Comparison of ENCODE assay signal across 9 mouse cellular contexts in genomic region chr19:21799410-21800373, GRCm38 (mm10). TPM values are rescaled to one million over a fixed set of nuclear protein-coding genes. Genes with fewer than 3 reads are reported as not detected.
DNase-seq lines count a peak whose midpoint lies in the region; ATAC-seq lines count a peak whose summit lies in the region.
"Had no signal": no experiment of that assay in that cellular context is flagged by ENCODE, and none has a peak within 500 bp of the region (broad histone marks: within the 10 kb centered on the region; RNA-seq: fewer than 3 reads in every experiment).

No protein-coding gene starts in this region.

- H3K4me2 ChIP-seq in heart, embryonic 16.5 days (ENCODE audit: low read depth, low read length): no peak overlapping the region
- H3K4me2 ChIP-seq in hindbrain, embryonic 13.5 days: no peak overlapping the region
- peak overlapping the region; percentile 0; the same call in 1 of the 2 replicates for H3K4me2 ChIP-seq in midbrain, embryonic 12.5 days (replicated peaks)

- H3K27ac ChIP-seq in heart, embryonic 16.5 days (ENCODE audit: low read length): peak overlapping the region; percentile 72
- H3K27ac ChIP-seq in hindbrain, embryonic 13.5 days: peak overlapping the region; percentile 73
- H3K27ac ChIP-seq in midbrain, embryonic 12.5 days (replicated peaks): peak overlapping the region; percentile 68
- H3K27ac ChIP-seq: left cerebral cortex, adult 2 months had no signal

- no peak; the same call in 1 of the 2 replicates for ATAC-seq in heart, embryonic 16.5 days (replicated peaks; ENCODE audit: extremely low read depth, insufficient read depth, low FRiP score)
- ATAC-seq in hindbrain, embryonic 13.5 days (ENCODE audit: low FRiP score): no peak
- ATAC-seq in midbrain, embryonic 12.5 days (ENCODE audit: low FRiP score, low read depth): peak; percentile 76

- no peak overlapping the region for H3K4me3 ChIP-seq in heart, embryonic 16.5 days (ENCODE audit: low read length)
- no peak overlapping the region for H3K4me3 ChIP-seq in hindbrain, embryonic 13.5 days
- H3K4me3 ChIP-seq in midbrain, embryonic 12.5 days: no peak overlapping the region
- H3K4me3 ChIP-seq: left cerebral cortex, adult 2 months had no signal

- WGBS in heart, embryonic 16.5 days: 57% methylated on average over 13 of the region's 13 CpGs
- WGBS in hindbrain, embryonic 13.5 days: 69% methylated on average over 13 of the region's 13 CpGs
- 52% methylated on average over 13 of the region's 13 CpGs for WGBS in midbrain, embryonic 12.5 days

- no peaks in the 10 kb centered on the region for H3K9me3 ChIP-seq in heart, embryonic 16.5 days (replicated peaks; ENCODE audit: control insufficient read depth, low read length)
- no peaks in the 10 kb centered on the region for H3K9me3 ChIP-seq in hindbrain, embryonic 13.5 days
- H3K9me3 ChIP-seq in midbrain, embryonic 12.5 days: no peaks in the 10 kb centered on the region

- H3K4me1 ChIP-seq in heart, embryonic 16.5 days (ENCODE audit: control insufficient read depth, insufficient read depth, low read length): peaks cover 14% of the 10 kb centered on the region
- peaks cover 20% of the 10 kb centered on the region for H3K4me1 ChIP-seq in hindbrain, embryonic 13.5 days (replicated peaks)
- peaks cover 21% of the 10 kb centered on the region; the same call in 1 of the 2 replicates for H3K4me1 ChIP-seq in midbrain, embryonic 12.5 days

- no peak for DNase-seq in heart, postnatal 36 days
- DNase-seq in c-Kit-positive CD71-positive TER-119-negative erythroid progenitor cells, embryonic 14.5 days (ENCODE audit: low read depth): peak; percentile 63
- no peak for DNase-seq in cerebellum, postnatal 36 days
- DNase-seq in yolk sac, embryonic 10.5 days (ENCODE audit: low spot score): no peak
- DNase-seq in urinary bladder, postnatal 10 days (ENCODE audit: low spot score): no peak

- H3K36me3 ChIP-seq in heart, embryonic 16.5 days (ENCODE audit: control insufficient read depth, insufficient read depth): peaks cover 53% of the 10 kb centered on the region
- H3K36me3 ChIP-seq in hindbrain, embryonic 13.5 days: peaks cover 78% of the 10 kb centered on the region
- H3K36me3 ChIP-seq in midbrain, embryonic 12.5 days: peaks cover 86% of the 10 kb centered on the region

- no peaks in the 10 kb centered on the region for H3K27me3 ChIP-seq in heart, embryonic 16.5 days (ENCODE audit: control insufficient read depth, insufficient read depth, low read length)
- no peaks in the 10 kb centered on the region for H3K27me3 ChIP-seq in hindbrain, embryonic 13.5 days
- no peaks in the 10 kb centered on the region for H3K27me3 ChIP-seq in midbrain, embryonic 12.5 days

- intact Hi-C loops in heart, postnatal 36 days (cut with DNase I): loop anchor here (2.0 kb wide), 1 partner anchor 21 kb away; the partner anchor contains the start of gene Cemip2

- no peak overlapping the region for H3K9ac ChIP-seq in heart, embryonic 16.5 days (ENCODE audit: low read length)
- peak overlapping the region; percentile 11; the same call in 1 of the 2 replicates for H3K9ac ChIP-seq in hindbrain, embryonic 13.5 days
- 0 out of 2 replicates have a peak overlapping the region, but pooled peaks have one; percentile 12 for H3K9ac ChIP-seq in midbrain, embryonic 12.5 days (replicated peaks)

RNA-seq across cellular contexts. Expression of gene Cemip2, which starts 21.6 kb away (rescaled TPM):
- 36.4 and 40.1 TPM in 2 replicates for polyA plus RNA-seq in heart, embryonic 16.5 days (2015; fragmentation: Nextera tagmentation; extraction: Ambion mirVana)
- total RNA-seq in heart, postnatal 36 days (2021): 10 to 100 TPM; 12.2 to 14.0 TPM
- polyA plus RNA-seq in hindbrain, embryonic 13.5 days (2015; fragmentation: Nextera tagmentation; extraction: Ambion mirVana): 49.1 and 54.1 TPM in 2 replicates
- 105 and 113 TPM in 2 replicates for polyA plus RNA-seq in midbrain, embryonic 12.5 days (2016; fragmentation: Nextera tagmentation; extraction: Ambion mirVana)
